Mouse (Mus musculus) adrenal gland, adult 8-10 months (tissue): ENCODE results near the gene Ssbp2. TPM values are rescaled to one million over a fixed set of nuclear protein-coding genes. Genes with fewer than 3 reads are reported as not detected.

Experiments
- DNase-seq: peaks from one replicate; pipeline ENCODE4 v3.0.0; 2022
- microRNA-seq, 2 experiments: library from miRNA; unstranded; fragments of <30 nt; microRNA quantifications; one replicate each; pipeline ENCODE4 v1.2.0; 2022
- total RNA-seq, 4 experiments: library from RNA; stranded (reverse); gene quantifications; 2 replicates each; pipeline ENCODE4 v1.2.4; 2022

Ssbp2 gene
- total RNA-seq, 4 experiments from 2014 or later = 21.7 to 45.1 (median 30.5) TPM

DNA sequence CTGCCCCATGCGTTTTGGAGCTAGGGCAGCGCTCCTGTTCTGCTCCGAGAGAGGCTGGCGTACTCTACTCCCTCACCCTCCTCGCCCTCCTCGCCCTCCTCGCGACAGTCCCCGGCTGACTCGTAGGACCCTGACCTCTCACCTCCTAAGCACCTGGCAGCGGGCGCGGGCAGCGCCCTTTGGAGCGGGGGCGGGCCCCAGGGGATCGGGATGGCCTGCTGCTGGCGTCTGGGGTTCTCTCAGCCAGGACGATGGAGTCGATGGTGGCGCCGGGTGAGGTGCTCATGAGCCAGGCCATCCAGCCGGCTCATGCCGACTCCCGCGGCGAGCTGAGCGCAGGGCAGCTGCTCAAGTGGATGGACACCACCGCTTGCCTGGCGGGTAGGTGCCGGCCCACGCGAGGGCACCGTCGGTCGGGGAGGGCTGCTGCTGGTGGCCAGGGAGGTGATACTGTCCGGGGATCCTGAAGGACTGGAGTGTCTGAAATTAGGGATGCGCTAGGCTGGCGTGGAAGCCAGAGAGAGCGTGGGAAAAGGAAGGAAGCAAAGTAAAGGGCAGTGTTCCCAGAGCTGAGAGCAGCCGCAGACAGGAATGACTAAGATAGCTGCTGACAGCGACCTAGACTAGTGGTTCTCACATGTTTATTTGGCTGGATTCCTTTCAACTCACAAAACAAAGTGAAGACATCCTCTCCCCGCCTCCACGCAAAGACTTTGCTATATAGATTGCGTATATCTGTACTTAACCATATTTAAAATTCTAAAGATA lies 281.4 kb downstream of the Ssbp2 start, which contains the start of gene Acot12:
Gene Acot12, plus strand, starts transcription at position 233 of the 768 bp plus-strand sequence.
- DNase-seq = peak; percentile 18

DNA sequence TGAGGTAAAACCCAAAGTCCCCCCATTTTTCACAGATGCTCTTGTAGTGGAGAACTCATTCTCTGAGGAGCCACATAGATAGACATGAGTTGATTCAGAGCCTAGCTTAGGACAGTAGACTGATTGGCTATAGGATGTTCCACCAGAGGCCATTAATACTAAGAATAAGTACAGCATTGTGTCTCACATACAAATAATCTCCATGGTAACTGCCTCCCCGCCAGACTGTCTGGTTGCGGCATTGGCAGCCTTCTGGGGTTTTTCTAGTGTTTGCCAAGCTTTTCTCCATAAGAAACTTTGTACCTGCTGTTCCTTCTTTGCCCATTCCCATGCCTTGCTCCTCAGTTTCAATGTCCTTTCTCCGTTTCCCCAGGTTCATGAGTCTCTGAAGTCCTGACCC lies 283.1 kb downstream of the Ssbp2 start:
- no peak for DNase-seq

DNA sequence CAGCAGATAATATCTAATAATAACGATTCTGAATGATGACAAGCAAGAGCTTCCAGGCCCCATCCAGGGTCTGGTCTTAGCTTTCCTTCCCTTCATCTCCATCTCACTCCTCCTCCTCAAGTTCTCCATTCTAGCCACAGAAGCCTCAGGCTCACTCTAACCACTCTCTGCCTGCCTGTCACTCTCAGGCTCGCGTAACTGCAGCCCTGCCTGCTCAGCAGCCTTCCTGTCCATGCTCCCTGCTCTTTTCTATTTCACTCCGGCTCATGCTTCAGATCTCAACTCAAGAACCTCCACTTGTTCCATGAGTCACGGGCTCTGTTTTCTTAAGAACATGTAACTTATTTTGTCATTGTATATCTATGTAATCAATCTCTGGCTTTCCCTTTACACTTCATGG lies 286.4 kb downstream of the Ssbp2 start:
- DNase-seq = no peak

DNA sequence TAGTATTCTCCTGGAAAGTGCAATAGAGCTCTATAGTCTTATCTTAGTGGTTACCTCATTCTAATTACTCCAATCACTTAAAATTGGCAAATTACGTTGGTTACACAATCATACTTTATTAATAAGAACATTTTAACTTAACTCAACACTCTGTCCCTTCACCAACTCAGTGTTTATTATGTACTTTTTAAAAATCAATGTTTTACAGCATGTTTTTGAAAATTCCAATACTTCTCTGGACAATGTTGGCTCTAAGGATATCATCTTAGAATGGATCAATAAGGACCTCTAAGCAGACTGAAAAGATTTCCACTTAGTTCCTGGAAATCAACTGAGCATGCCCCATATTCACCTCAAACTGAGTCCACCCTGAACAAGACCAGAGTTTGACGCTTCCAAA lies 288.3 kb downstream of the Ssbp2 start:
- DNase-seq = no peak

DNA sequence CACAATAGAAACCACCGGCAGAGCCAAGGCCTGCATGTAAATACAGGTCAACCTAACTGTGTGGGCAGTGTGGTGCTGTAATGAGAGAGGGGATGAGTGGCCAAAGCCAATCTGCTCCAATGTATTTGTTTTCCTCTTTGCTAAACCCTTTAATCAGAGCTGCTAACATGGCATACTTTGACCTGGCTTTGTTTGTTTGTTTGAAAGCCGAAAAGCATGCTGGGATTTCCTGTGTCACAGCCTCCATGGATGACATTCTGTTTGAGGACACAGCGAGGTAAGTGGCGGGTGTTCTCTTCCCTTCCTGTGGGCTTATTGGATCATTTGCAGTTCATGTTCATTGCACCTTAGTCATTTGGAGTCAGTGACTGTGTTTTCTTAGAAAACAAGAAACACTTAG lies 289.9 kb downstream of the Ssbp2 start:
- DNase-seq = no peak

Small RNA genes within 50 kb of the gene (microRNA-seq; reads per million reads assigned to microRNA genes)
- 0 reads per million in 2 experiments for gene Gm27656

Other genes starting within 250 kb of the Ssbp2 start
- 10 to 100 TPM; 13.3 to 23.6 (median 21.1) TPM for gene Atg10, start 236.3 kb upstream of the Ssbp2 start, total RNA-seq